Mouse (Mus musculus): Measurements from ENCODE around the gene Nop53. TPM values are rescaled to one million over a fixed set of nuclear protein-coding genes. Genes with fewer than 3 reads are reported as not detected.
A peak's percentile ranks its signal among the peaks of the same experiment; 100 is the strongest.

Gene Nop53
- polyA plus RNA-seq, 1 experiment from 2014 or later, result 189 TPM

- Histone ChIP-seq H3K9ac (ENCODE audit: low read length) (peak overlapping the region; percentile 8), H3K4me3 (ENCODE audit: low read length) (no peak overlapping the region; the same call in 1 of the 2 replicates), H3K36me3 (ENCODE audit: control insufficient read depth, insufficient read depth, low read length) (peaks cover 25% of the 10 kb centered on the region), H3K4me2 (ENCODE audit: low read depth, low read length) (peak overlapping the region; percentile 59), H3K4me1 (replicated peaks; ENCODE audit: control insufficient read depth, insufficient read depth, low read length) (peaks cover 59% of the 10 kb centered on the region), H3K9me3 (ENCODE audit: control insufficient read depth, low read length) (no peaks in the 10 kb centered on the region), H3K27me3 (ENCODE audit: control insufficient read depth, insufficient read depth, low read depth, low read length) (no peaks in the 10 kb centered on the region), H3K27ac (ENCODE audit: low read length) (peak overlapping the region; percentile 93)
- no peak for ATAC-seq (ENCODE audit: low read depth)
- WGBS, result 71% methylated on average over 7 of the region's 7 CpGs
Measured at GRCm38 (mm10) chr7:15961798-15962197, 15.9 kb upstream of the Nop53 start.

- no peak for ATAC-seq (ENCODE audit: low read depth)
- no peak overlapping the region for H3K4me3 ChIP-seq (ENCODE audit: low read length)
- no peaks in the 10 kb centered on the region for H3K9me3 ChIP-seq (ENCODE audit: control insufficient read depth, low read length)
- 0 out of 2 replicates have a peak overlapping the region, but pooled peaks have one; percentile 5 for H3K4me2 ChIP-seq (ENCODE audit: low read depth, low read length)
- peaks cover 58% of the 10 kb centered on the region for H3K4me1 ChIP-seq (replicated peaks; ENCODE audit: control insufficient read depth, insufficient read depth, low read length)
- 40% methylated on average over 4 of the region's 4 CpGs for WGBS
- H3K9ac ChIP-seq (ENCODE audit: low read length), result peak overlapping the region; percentile 8; the same call in 1 of the 2 replicates
- peak overlapping the region; percentile 93 for H3K27ac ChIP-seq (ENCODE audit: low read length)
- no peaks in the 10 kb centered on the region for H3K27me3 ChIP-seq (ENCODE audit: control insufficient read depth, insufficient read depth, low read depth, low read length)
- H3K36me3 ChIP-seq (ENCODE audit: control insufficient read depth, insufficient read depth, low read length), result peaks cover 28% of the 10 kb centered on the region
Measured at GRCm38 (mm10) chr7:15961239-15961638, 15.4 kb upstream of the Nop53 start.

- Histone ChIP-seq H3K4me2 (ENCODE audit: low read depth, low read length) (0 out of 2 replicates have a peak overlapping the region, but pooled peaks have one; percentile 5), H3K36me3 (ENCODE audit: control insufficient read depth, insufficient read depth, low read length) (peaks cover 28% of the 10 kb centered on the region), H3K9me3 (ENCODE audit: control insufficient read depth, low read length) (no peaks in the 10 kb centered on the region), H3K4me1 (replicated peaks; ENCODE audit: control insufficient read depth, insufficient read depth, low read length) (peaks cover 57% of the 10 kb centered on the region), H3K9ac (ENCODE audit: low read length) (no peak overlapping the region), H3K27ac (ENCODE audit: low read length) (peak overlapping the region; percentile 67), H3K4me3 (ENCODE audit: low read length) (no peak overlapping the region), H3K27me3 (ENCODE audit: control insufficient read depth, insufficient read depth, low read depth, low read length) (no peaks in the 10 kb centered on the region)
- no peak for ATAC-seq (ENCODE audit: low read depth)
- 48% methylated on average over 4 of the region's 4 CpGs for WGBS
Measured at GRCm38 (mm10) chr7:15960691-15961090, 14.8 kb upstream of the Nop53 start.

- no peaks in the 10 kb centered on the region for H3K27me3 ChIP-seq (ENCODE audit: control insufficient read depth, insufficient read depth, low read depth, low read length)
- H3K9me3 ChIP-seq (ENCODE audit: control insufficient read depth, low read length), result no peaks in the 10 kb centered on the region
- H3K4me3 ChIP-seq (ENCODE audit: low read length), result no peak overlapping the region
- peak overlapping the region; percentile 44; the same call in 1 of the 2 replicates for H3K4me2 ChIP-seq (ENCODE audit: low read depth, low read length)
- peak; percentile 50 for ATAC-seq (ENCODE audit: low read depth)
- H3K36me3 ChIP-seq (ENCODE audit: control insufficient read depth, insufficient read depth, low read length), result peaks cover 53% of the 10 kb centered on the region
- WGBS, result 37% methylated on average over 5 of the region's 5 CpGs
- peak overlapping the region; percentile 25; the same call in 1 of the 2 replicates for H3K9ac ChIP-seq (ENCODE audit: low read length)
- H3K27ac ChIP-seq (ENCODE audit: low read length), result peak overlapping the region; percentile 92
- H3K4me1 ChIP-seq (replicated peaks; ENCODE audit: control insufficient read depth, insufficient read depth, low read length), result peaks cover 24% of the 10 kb centered on the region
Measured at GRCm38 (mm10) chr7:15956143-15956542, 10.3 kb upstream of the Nop53 start.

- Histone ChIP-seq H3K4me1 (replicated peaks; ENCODE audit: control insufficient read depth, insufficient read depth, low read length) (peaks cover 18% of the 10 kb centered on the region), H3K36me3 (ENCODE audit: control insufficient read depth, insufficient read depth, low read length) (peaks cover 57% of the 10 kb centered on the region), H3K9ac (ENCODE audit: low read length) (peak overlapping the region; percentile 25; the same call in 1 of the 2 replicates), H3K27me3 (ENCODE audit: control insufficient read depth, insufficient read depth, low read depth, low read length) (no peaks in the 10 kb centered on the region), H3K4me2 (ENCODE audit: low read depth, low read length) (peak overlapping the region; percentile 44), H3K9me3 (ENCODE audit: control insufficient read depth, low read length) (no peaks in the 10 kb centered on the region), H3K4me3 (ENCODE audit: low read length) (peak overlapping the region; percentile 20), H3K27ac (ENCODE audit: low read length) (peak overlapping the region; percentile 92)
- peak; percentile 71 for ATAC-seq (ENCODE audit: low read depth)
- 21% methylated on average over 7 of the region's 7 CpGs for WGBS
Measured at GRCm38 (mm10) chr7:15955509-15955908, 9.6 kb upstream of the Nop53 start.

GRCm38 (mm10) chr7:15954978-15955443 is 9.1 kb upstream of the Nop53 start:
- Histone ChIP-seq H3K27me3 (ENCODE audit: control insufficient read depth, insufficient read depth, low read depth, low read length) (no peaks in the 10 kb centered on the region), H3K27ac (ENCODE audit: low read length) (peak overlapping the region; percentile 92), H3K9me3 (ENCODE audit: control insufficient read depth, low read length) (no peaks in the 10 kb centered on the region), H3K4me3 (ENCODE audit: low read length) (peak overlapping the region; percentile 20), H3K9ac (ENCODE audit: low read length) (0 out of 2 replicates have a peak overlapping the region, but pooled peaks have one; percentile 12), H3K4me1 (replicated peaks; ENCODE audit: control insufficient read depth, insufficient read depth, low read length) (peaks cover 18% of the 10 kb centered on the region), H3K36me3 (ENCODE audit: control insufficient read depth, insufficient read depth, low read length) (peaks cover 60% of the 10 kb centered on the region), H3K4me2 (ENCODE audit: low read depth, low read length) (peak overlapping the region; percentile 44)
- ATAC-seq (ENCODE audit: low read depth), result peak; percentile 71
- 15% methylated on average over 20 of the region's 21 CpGs for WGBS

- H3K9ac ChIP-seq (ENCODE audit: low read length), result no peak overlapping the region
- 78% methylated on average over 7 of the region's 7 CpGs for WGBS
- H3K27me3 ChIP-seq (ENCODE audit: control insufficient read depth, insufficient read depth, low read depth, low read length), result no peaks in the 10 kb centered on the region
- ATAC-seq (ENCODE audit: low read depth), result no peak
- peak overlapping the region; percentile 44; the same call in 1 of the 2 replicates for H3K4me2 ChIP-seq (ENCODE audit: low read depth, low read length)
- no peaks in the 10 kb centered on the region for H3K9me3 ChIP-seq (ENCODE audit: control insufficient read depth, low read length)
- H3K4me3 ChIP-seq (ENCODE audit: low read length), result no peak overlapping the region
- H3K36me3 ChIP-seq (ENCODE audit: control insufficient read depth, insufficient read depth, low read length), result peaks cover 57% of the 10 kb centered on the region
- H3K27ac ChIP-seq (ENCODE audit: low read length), result peak overlapping the region; percentile 68
- peaks cover 18% of the 10 kb centered on the region for H3K4me1 ChIP-seq (replicated peaks; ENCODE audit: control insufficient read depth, insufficient read depth, low read length)
Measured at GRCm38 (mm10) chr7:15954436-15954835, 8.6 kb upstream of the Nop53 start.

GRCm38 (mm10) chr7:15953307-15954074 is 7.6 kb upstream of the Nop53 start:
- H3K4me1 ChIP-seq (replicated peaks; ENCODE audit: control insufficient read depth, insufficient read depth, low read length), result peaks cover 23% of the 10 kb centered on the region
- no peak overlapping the region for H3K9ac ChIP-seq (ENCODE audit: low read length)
- peaks cover 52% of the 10 kb centered on the region for H3K36me3 ChIP-seq (ENCODE audit: control insufficient read depth, insufficient read depth, low read length)
- 89% methylated on average over 13 of the region's 13 CpGs for WGBS
- H3K27ac ChIP-seq (ENCODE audit: low read length), result no peak overlapping the region
- no peak overlapping the region for H3K4me2 ChIP-seq (ENCODE audit: low read depth, low read length)
- H3K9me3 ChIP-seq (ENCODE audit: control insufficient read depth, low read length), result no peaks in the 10 kb centered on the region
- ATAC-seq (ENCODE audit: low read depth), result no peak
- H3K4me3 ChIP-seq (ENCODE audit: low read length), result no peak overlapping the region
- no peaks in the 10 kb centered on the region for H3K27me3 ChIP-seq (ENCODE audit: control insufficient read depth, insufficient read depth, low read depth, low read length)

GRCm38 (mm10) chr7:15952416-15952815 is 6.5 kb upstream of the Nop53 start:
- H3K4me2 ChIP-seq (ENCODE audit: low read depth, low read length), result no peak overlapping the region

More at GRCm38 (mm10) chr7:15952416-15952815, 6.5 kb upstream of the Nop53 start:
- Histone ChIP-seq H3K27me3 (ENCODE audit: control insufficient read depth, insufficient read depth, low read depth, low read length) (no peaks in the 10 kb centered on the region), H3K9ac (ENCODE audit: low read length) (no peak overlapping the region), H3K4me1 (replicated peaks; ENCODE audit: control insufficient read depth, insufficient read depth, low read length) (peaks cover 27% of the 10 kb centered on the region), H3K36me3 (ENCODE audit: control insufficient read depth, insufficient read depth, low read length) (peaks cover 43% of the 10 kb centered on the region), H3K4me3 (ENCODE audit: low read length) (no peak overlapping the region), H3K27ac (ENCODE audit: low read length) (no peak overlapping the region), H3K9me3 (ENCODE audit: control insufficient read depth, low read length) (no peaks in the 10 kb centered on the region)
- WGBS, result 58% methylated on average over 3 of the region's 3 CpGs
- ATAC-seq (ENCODE audit: low read depth), result no peak
